Mouse (Mus musculus) left cerebral cortex, adult 8-10 months (tissue): ENCODE measurements around the gene Slco1a6. TPM values are rescaled to one million over a fixed set of nuclear protein-coding genes. Genes with fewer than 3 reads are reported as not detected.

ENCODE experiments used
- DNase-seq, 2 experiments: peaks; one replicate each; pipeline ENCODE4 v3.0.0; 2022; ENCODE audit warnings: low spot score in 2 of 2
- total RNA-seq, 4 experiments: library from RNA; stranded (reverse); gene quantifications; 2 replicates each; pipeline ENCODE4 v1.2.4; 2022

The Slco1a6 gene
- total RNA-seq, 4 experiments from 2014 or later = 1.00 TPM; not detected in 3

DNA sequence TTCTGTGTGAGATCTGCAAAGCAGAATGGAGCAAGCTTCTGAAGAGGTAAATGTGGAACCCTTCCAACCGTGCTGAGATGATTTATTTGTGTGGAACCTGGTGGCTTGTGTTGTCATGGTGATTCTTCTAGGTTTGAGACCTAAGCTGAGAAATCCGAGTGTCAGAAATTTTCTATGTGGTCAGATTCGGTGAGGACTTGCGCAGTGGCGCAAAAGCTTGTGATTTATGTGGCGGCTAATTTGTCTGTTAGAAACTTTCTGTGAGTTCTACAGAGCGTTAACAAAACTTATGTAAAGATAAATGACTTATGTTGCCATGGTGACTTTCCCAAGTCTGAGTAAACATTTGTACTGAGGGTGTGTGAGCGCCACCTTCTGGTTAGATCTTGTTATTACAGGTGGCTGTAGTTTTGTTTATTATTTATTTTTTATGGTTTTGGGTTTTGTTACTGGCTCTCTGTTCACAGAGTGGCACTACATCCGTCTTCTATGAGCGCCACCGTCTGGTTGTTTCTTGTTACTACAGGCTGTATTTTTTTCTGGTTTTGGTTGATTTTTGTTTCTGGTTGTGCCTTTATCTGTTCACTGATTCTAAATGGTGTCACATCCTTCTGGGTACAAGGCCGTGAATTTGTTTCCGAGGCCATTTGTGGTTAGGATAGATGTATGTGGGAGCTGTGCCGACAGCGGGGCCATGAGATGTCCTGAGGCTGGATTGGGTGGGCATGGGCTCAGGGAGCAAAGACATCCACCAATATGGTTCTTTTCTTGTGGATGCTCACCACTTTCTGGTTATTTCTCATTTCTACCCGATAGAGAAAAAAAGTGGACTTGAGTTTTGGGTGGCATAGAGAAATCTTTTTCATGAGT is 167.8 kb downstream of the Slco1a6 start:
- peak in 1 of 2 experiments; percentile 15 for DNase-seq

DNA sequence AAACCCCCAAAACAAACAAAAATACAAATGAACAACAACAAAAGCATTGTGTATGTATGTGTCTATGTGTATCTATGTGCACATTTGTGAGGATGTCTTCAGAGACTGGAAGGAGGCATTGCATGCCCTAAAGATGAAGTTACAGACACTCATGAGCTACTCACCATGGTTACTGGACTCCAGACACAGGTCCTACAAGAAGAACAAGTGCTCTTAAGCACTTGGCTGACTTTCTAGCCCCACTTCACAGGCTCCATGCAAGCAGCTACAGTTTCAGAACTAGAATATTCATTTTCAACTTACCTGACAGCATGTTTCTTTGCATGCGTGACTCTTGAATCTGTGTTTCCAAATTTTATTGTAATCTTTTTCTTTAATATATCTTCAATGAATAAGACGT is 172.6 kb downstream of the Slco1a6 start:
- no peak for DNase-seq

Other genes starting within 250 kb of the Slco1a6 start
- not detected for gene Gm6614, start 197.1 kb downstream of the Slco1a6 start, total RNA-seq
- gene Iapp, start 89.9 kb upstream of the Slco1a6 start, total RNA-seq = not detected
- not detected for gene Slco1a5, start 114.5 kb upstream of the Slco1a6 start, total RNA-seq
- gene Pyroxd1, start 137.1 kb upstream of the Slco1a6 start, total RNA-seq = 10 to 100 TPM; 14.5 to 17.1 (median 15.5) TPM
- gene Recql, start 178.6 kb upstream of the Slco1a6 start, total RNA-seq = 10 to 100 TPM; 18.4 to 30.5 (median 22.4) TPM
- gene Golt1b, start 178.7 kb upstream of the Slco1a6 start, total RNA-seq = 10 to 100 TPM; 31.1 to 33.6 (median 33.3) TPM
- 1 to 10 TPM in 3 of 4 experiments, under 1 TPM in 1; 0.44 to 2.1 (median 1.4) TPM for gene Spx, start 204.9 kb upstream of the Slco1a6 start, total RNA-seq